Mouse (Mus musculus): Measurements from ENCODE around the gene Ppm1g.

Ppm1g gene

DNA sequence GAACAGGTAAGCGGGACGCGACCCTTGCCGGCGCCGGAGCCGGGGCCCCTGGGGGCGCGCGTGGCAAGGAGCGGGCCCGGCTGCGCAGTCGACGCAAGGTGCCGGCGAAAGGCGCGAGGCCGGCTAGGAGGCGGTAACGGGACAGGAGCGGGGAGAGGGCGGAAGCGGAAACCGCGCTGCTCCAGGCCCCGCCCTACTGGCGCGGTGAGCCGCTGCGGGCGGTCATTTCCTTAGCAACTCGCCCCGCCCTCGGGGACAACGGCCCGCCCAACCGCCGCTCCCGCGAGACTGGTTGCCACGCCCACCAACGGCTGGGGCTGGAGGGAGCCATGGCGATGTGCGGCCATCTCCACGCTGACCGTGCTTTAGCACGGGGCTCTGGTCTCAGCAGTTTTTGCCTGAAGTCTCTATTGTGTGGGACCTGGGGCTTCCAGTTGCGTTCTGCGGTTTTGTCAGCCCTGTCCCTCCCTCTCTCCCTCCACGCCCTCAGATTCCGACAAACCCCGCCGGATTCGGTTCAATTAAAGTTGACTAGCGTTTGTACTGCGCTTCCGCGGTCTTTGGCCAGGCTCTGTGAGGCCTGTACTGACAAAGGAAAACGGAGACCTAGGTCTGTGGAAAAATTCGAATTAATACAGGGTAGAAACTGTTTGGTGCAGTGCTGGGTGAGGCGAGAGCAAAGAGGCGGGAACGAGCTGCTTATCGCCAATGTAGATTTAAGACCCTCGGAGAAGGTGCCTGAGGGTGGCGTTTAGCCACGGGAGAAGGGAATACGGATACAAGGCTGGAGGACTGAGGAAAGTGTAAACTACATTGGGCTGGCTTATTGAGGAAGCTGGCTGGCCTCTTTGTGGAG is at the start of gene Ppm1g:
Gene Ppm1g (minus strand): TSS at position 240 of the 856 bp plus-strand sequence.
- in situ Hi-C loops (cut with MboI, MseI) = loop anchor here (25.0 kb wide), 1 partner anchor 1242 kb away; the partner anchor contains the start of gene Ppp1cb

GRCm38 (mm10) chr5:31267686-31268085 is 47.2 kb upstream of the Ppm1g start:
- in situ Hi-C loops (cut with MboI, MseI) = no loop called here

- in situ Hi-C loops (cut with MboI, MseI) = no loop called here
These were observed 45.6 kb upstream of the Ppm1g start for GRCm38 (mm10) chr5:31266101-31266500.

- in situ Hi-C loops (cut with MboI, MseI) = no loop called here
These were observed 37.1 kb upstream of the Ppm1g start for GRCm38 (mm10) chr5:31257616-31258015.

DNA sequence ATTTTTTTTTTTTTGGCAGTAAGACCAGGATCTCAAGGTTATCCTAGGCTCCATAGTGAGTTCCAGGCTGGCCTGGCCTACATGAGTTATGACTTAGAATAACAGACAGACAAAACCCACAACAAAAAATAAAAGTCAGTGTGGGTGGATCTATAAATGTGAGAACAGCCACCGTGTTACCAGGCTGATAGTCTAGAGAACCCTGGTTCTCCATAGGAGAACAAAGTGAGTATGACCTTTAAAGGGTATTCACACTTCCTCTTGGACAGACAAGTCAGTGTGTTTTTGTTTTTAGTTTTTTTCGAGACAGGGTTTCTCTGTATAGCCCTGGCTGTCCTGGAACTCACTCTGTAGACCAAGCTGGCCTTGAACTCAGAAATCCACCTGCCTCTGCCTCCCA is 35.5 kb upstream of the Ppm1g start:
- in situ Hi-C loops (cut with MboI, MseI) = no loop called here

GRCm38 (mm10) chr5:31255381-31255780 is 34.9 kb upstream of the Ppm1g start:
- in situ Hi-C loops (cut with MboI, MseI) = no loop called here

DNA sequence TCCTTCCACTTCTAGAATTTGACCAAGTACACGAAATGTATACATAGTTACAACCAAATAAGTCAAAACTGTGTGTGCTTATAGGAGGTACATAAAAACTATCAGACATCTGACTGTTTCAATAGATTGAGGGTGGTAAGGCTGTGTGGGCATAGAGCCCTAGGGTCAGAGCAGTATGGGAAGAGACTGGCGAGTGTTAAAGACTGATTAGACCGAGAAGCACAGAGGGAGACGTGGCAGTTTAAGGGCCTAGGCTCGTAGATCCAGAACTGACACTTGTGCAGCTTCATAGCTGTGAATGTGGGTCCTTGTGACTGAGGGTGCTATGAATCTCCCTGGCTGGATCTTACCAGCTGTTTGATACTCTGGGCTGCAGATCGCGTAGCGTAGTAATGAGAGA is 34.4 kb upstream of the Ppm1g start:
- in situ Hi-C loops (cut with MboI, MseI) = no loop called here

DNA sequence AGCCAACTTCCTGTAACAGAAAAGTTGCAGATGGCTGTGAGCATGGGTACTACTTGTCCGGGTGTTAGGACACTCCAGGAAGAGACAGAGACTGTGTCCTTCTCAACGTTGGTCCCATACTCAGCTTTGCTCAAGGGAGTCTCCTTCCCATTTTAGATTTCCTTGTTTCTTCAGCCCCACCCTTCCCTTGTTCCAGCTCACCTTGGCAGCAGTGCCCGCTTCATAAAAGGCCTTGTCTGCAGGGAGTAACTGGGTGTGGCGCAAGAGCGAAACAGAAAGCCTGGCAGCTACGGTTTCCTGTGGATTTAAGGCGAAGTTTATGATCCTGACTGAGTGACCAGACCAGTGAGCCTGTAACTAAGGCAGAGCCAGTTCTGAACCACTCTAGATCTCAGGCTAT is 34.0 kb upstream of the Ppm1g start:
- in situ Hi-C loops (cut with MboI, MseI) = no loop called here

DNA sequence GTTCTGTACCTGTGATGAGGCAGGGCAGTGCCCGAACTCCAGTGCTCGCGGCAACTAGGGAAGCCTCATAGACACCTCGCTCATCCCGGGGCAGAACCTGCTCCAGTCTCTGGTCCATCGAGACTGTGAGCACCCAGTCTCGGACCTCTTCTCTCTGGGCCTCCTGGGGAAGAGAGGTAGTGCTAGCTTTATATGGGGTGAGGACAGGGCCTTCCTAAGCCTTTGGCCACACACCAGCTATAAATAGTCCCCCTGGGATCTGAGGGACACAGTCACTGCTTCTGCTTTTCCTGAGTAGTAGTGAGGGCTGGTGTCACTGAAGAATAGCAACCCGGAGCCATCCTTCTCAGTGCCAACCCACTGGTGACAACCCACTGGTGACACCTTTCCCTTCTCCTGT is 33.3 kb upstream of the Ppm1g start:
- in situ Hi-C loops (cut with MboI, MseI) = no loop called here

- in situ Hi-C loops (cut with MboI, MseI) = no loop called here
These were observed 32.5 kb upstream of the Ppm1g start for GRCm38 (mm10) chr5:31252795-31253545.

DNA sequence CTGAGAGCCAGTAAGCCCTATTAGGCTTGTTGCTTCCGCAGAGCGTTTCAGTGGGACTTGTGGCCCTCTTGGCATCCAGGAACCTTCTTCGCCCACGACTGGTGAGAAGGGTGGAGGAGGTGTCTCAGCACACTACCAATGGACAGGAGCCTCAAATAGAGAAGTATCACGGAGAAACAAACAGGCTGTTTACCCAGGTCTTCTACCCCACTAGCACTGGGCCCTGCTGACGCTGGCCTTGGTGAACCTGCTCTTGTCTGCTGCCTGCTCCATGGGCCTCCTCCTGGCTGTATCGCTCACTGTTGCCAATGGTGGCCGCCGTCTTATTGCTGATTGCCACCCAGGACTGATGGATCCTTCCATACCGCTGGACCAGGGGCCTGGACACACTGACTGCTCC is 31.7 kb upstream of the Ppm1g start:
- in situ Hi-C loops (cut with MboI, MseI) = no loop called here

- in situ Hi-C loops (cut with MboI, MseI) = no loop called here
These were observed 31.1 kb upstream of the Ppm1g start, which contains the start of gene Krtcap3 for GRCm38 (mm10) chr5:31251541-31252101. Krtcap3 (plus strand) TSS chr5:31251691.

DNA sequence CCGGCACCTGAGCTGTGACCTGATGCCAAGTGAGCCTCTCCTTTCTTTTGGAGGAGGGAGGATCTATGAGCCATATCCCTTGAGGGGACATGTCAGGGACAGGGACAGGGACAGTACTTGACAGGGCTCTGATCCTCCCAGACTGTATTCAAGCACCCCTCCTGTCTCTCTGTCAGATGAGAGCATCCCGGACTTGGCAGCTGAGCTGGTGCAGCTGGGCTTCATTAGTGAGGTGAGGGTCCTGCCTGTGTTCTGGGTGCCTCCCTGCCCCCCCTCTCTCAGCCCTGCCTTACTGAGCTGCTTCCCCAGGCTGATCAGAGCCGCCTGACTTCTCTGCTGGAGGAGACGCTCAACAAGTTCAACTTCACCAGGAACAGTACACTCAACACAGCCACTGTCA is 30.2 kb upstream of the Ppm1g start:
- in situ Hi-C loops (cut with MboI, MseI) = no loop called here

DNA sequence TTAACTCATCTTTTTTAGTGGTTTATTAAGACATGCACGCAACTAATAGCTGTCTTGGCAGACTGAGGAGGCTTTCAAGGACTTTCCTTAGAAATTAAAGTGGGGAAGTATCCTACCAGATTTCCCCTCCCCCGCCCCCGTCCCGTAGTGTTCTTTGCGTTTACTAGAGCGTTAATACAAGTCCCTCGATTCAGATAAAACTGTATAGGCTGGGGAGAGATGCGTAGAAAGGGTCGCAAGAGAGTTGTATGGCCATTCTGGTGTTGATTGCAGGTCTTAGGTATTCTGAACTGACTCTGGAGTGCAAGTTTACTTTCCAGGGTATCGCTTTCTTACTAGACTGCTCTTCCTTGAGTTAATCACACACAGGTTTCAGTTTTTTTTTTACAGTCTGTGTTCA is 21.7 kb upstream of the Ppm1g start:
- in situ Hi-C loops (cut with MboI, MseI) = loop anchor here (5.0 kb wide), 1 partner anchor 65 kb away; the partner anchor contains the start of gene Gm29609

GRCm38 (mm10) chr5:31241522-31242034 is 21.1 kb upstream of the Ppm1g start:
- in situ Hi-C loops (cut with MboI, MseI) = loop anchor here (5.0 kb wide), 1 partner anchor 64 kb away; the partner anchor contains the start of gene Gm29609

DNA sequence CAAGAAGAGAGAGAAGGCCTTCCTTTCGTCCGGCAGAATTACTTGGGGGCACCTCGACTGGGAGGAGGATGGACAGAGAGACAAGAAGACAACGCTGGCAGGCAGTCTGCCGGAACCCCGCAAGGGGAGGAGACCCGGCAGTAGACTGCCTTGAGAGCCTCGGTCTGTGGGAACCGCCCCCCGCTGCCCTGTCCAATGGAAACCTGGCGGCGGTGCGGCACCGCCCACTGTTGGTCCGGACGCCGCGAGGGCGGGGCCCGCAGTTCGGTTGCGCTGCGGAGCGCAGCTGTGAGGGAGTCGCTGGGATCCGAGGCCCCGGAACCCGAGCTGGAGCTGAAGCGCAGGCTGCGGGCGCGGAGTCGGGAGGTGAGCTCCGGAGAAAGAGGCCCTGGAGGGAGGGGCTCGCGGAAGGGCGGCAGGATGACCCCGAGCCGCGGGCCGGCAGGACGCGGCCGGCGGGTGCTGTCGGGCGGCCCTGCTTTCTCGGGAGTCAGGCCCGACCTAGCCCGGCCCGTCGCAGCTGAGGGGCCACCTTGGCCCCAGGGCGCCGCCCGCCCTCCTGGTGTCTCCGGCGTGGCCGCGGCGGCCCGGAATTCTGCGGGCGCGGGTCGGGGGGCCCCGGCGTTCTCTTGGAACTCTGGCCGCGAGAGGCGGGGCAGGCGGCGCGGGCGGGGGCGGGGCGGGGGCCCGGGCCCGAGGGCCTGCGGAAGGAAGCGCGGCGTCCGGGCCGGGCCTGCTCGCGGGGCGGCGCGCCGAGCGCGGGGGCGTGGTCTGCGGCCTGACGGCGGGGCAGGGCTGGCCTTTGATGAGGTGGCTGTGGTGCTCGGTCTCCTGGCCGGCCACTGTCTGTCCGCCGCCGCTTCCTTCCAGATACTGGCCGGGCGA is 20.4 kb upstream of the Ppm1g start, which contains the start of the genes Nrbp1 and Gm9970:
Gene Nrbp1 (plus strand): TSS at position 228 of the 885 bp plus-strand sequence.
Gene Gm9970 (minus strand): TSS at position 596 of the 885 bp plus-strand sequence.
- in situ Hi-C loops (cut with MboI, MseI) = loop anchor here (5.0 kb wide), 1 partner anchor 64 kb away; the partner anchor contains the start of gene Gm29609

GRCm38 (mm10) chr5:31226641-31227040 is 6.2 kb upstream of the Ppm1g start:
- in situ Hi-C loops (cut with MboI, MseI) = no loop called here

DNA sequence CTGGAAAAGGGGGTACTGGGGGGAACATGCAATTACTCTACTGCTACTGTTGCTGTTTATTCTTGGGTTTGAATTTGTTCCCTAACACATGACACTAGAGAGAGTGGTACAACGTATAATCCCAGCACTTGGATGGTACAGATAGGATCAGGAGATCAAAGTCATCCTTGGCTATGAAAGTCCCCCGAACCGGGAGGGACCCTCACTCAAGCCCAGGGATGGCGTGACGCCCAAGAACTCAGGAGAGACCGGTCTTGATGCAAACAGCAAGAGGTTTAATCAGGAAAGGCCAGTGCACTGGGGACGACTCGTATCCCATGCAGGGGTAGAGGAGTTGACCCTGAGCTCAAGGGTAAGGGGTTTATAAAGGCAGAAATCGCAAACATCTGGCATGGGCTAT is 2.2 kb upstream of the Ppm1g start:
- in situ Hi-C loops (cut with MboI, MseI) = loop anchor here (25.0 kb wide), 1 partner anchor 1240 kb away; the partner anchor contains the start of gene Ppp1cb

DNA sequence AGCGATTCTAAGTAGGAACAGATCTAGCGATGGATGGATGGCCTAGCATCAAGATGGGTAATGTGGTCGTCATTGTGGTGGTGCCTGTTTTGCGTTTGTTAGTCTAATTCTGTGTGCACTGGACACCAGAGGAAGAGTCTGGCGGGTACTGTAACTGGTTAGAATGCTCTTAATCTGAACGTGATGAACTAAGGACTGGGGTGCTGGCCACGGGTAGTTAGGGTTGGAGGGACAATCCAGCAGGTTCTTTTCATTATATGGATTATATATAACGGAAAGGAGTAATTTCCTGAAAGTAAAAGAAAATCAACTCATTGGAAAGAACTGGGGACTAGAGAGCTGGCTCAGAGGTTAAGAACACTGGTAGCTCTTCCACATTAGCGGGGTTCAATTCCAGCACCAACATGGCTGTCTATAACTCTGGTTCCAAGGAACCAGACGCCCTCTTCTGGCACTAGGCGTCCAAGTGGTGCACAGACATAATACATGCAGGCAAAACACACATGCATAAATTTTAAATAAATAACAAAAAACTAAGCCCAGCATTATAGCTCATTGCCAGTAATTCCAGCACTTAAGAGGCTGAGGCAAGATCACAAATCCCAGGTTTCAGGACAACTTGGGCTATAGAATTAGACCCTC is 938 bp upstream of the Ppm1g start:
- in situ Hi-C loops (cut with MboI, MseI) = loop anchor here (25.0 kb wide), 1 partner anchor 1241 kb away; the partner anchor contains the start of gene Ppp1cb

GRCm38 (mm10) chr5:31219911-31220447 is 508 bp downstream of the Ppm1g start:
- in situ Hi-C loops (cut with MboI, MseI) = loop anchor here (25.0 kb wide), 1 partner anchor 1242 kb away; the partner anchor contains the start of gene Ppp1cb

All from regulatory T cell (primary cell).